Mouse (Mus musculus): ENCODE measurements around the gene Tmem179b. TPM values are rescaled to one million over a fixed set of nuclear protein-coding genes. Genes with fewer than 3 reads are reported as not detected.
A peak's percentile ranks its signal among the peaks of the same experiment; 100 is the strongest.

The Tmem179b gene
- polyA plus RNA-seq, 1 experiment from 2014 or later, result 38.9 TPM

DNA sequence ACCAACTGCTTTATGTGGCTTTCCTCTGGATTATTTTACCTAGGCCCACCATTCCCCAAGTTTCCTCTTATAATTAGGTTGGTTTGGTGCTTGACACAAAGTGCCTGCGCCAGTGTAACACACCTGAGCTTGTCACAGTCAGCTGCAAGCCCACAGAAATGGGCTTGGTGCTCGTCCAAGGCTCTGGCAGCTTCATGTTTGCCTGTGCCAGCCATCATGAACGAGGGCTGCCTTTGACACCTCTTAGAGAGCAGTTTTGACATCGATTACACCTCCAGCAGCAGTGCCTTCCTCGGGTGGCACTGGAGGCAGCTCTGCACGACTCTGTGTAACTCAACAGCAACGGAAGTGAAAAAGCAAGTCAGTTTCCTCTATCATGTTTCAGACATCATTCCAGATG is 15.9 kb upstream of the Tmem179b start:
- WGBS, result 85% methylated on average over 7 of the region's 7 CpGs
- no peak for DNase-seq (ENCODE audit: low spot score)
- Histone ChIP-seq H3K27me3 (ENCODE audit: control insufficient read depth, insufficient read depth, low read length) (no peaks in the 10 kb centered on the region), H3K9ac (ENCODE audit: low read length) (no peak overlapping the region), H3K4me3 (ENCODE audit: low read depth, low read length) (no peak overlapping the region), H3K36me3 (ENCODE audit: control insufficient read depth, insufficient read depth, low read length) (peaks cover 15% of the 10 kb centered on the region; the same call in 1 of the 2 replicates), H3K9me3 (ENCODE audit: control insufficient read depth, low read length) (no peaks in the 10 kb centered on the region), H3K4me2 (ENCODE audit: low read depth, low read length, severe bottlenecking) (no peak overlapping the region), H3K27ac (ENCODE audit: low read depth, low read length) (no peak overlapping the region), H3K4me1 (replicated peaks; ENCODE audit: control insufficient read depth, insufficient read depth, low read length) (no peaks in the 10 kb centered on the region)
- ATAC-seq (replicated peaks; ENCODE audit: low FRiP score), result no peak

DNA sequence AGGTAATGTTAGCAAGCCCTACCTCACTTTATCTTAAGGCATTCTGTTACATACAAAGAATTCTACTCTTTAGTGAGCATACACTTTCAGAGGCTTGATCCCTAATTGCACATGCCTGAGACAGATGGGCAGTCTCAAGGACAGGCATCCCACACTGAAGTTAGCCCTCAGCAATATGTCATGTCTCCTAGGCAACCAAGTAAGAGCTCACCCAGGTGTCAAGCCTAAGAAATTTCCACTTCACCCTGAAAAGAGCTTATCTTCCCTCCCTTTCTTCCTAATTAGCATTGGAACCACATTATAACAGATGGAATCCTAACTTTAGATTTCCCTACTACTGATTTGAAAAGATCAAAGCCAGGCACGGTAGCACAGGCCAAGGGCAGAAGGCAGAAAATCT is 14.9 kb upstream of the Tmem179b start:
- H3K36me3 ChIP-seq (ENCODE audit: control insufficient read depth, insufficient read depth, low read length), result peaks cover 13% of the 10 kb centered on the region; the same call in 1 of the 2 replicates
- no peak overlapping the region for H3K4me3 ChIP-seq (ENCODE audit: low read depth, low read length)
- DNase-seq (ENCODE audit: low spot score) (no peak), ATAC-seq (replicated peaks; ENCODE audit: low FRiP score) (no peak)
- no peaks in the 10 kb centered on the region for H3K27me3 ChIP-seq (ENCODE audit: control insufficient read depth, insufficient read depth, low read length)
- H3K9ac ChIP-seq (ENCODE audit: low read length), result no peak overlapping the region
- 65% methylated on average over 1 of the region's 1 CpGs for whole genome bisulfite sequencing
- H3K9me3 ChIP-seq (ENCODE audit: control insufficient read depth, low read length), result no peaks in the 10 kb centered on the region
- H3K4me1 ChIP-seq (replicated peaks; ENCODE audit: control insufficient read depth, insufficient read depth, low read length), result no peaks in the 10 kb centered on the region
- H3K4me2 ChIP-seq (ENCODE audit: low read depth, low read length, severe bottlenecking), result no peak overlapping the region
- H3K27ac ChIP-seq (ENCODE audit: low read depth, low read length), result no peak overlapping the region

DNA sequence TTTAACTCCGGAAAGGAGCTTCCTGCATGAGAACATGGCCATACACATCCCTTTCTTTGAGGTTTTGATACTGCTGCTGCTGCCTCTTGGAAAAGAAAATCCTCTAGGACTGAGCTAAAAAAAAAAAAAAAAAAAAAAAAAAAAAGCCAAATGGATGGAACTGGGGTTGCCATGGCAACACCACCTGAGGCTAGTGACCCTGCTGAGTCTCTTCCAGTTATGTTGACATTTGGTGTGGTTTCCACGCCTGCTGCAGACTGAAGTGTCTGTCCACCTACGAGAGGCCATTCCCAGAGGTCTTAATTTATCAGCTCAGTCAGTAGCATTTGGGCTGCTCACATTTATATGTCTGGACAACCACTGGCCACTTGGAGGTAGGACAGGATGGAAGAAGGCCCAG is 14.3 kb upstream of the Tmem179b start:
- no peak overlapping the region for H3K4me2 ChIP-seq (ENCODE audit: low read depth, low read length, severe bottlenecking)
- H3K4me1 ChIP-seq (replicated peaks; ENCODE audit: control insufficient read depth, insufficient read depth, low read length), result no peaks in the 10 kb centered on the region
- H3K36me3 ChIP-seq (ENCODE audit: control insufficient read depth, insufficient read depth, low read length), result peaks cover 8% of the 10 kb centered on the region; the same call in 1 of the 2 replicates
- ATAC-seq (replicated peaks; ENCODE audit: low FRiP score) (no peak), DNase-seq (ENCODE audit: low spot score) (no peak)
- no peaks in the 10 kb centered on the region for H3K27me3 ChIP-seq (ENCODE audit: control insufficient read depth, insufficient read depth, low read length)
- H3K9ac ChIP-seq (ENCODE audit: low read length), result no peak overlapping the region
- no peaks in the 10 kb centered on the region for H3K9me3 ChIP-seq (ENCODE audit: control insufficient read depth, low read length)
- 18% methylated on average over 3 of the region's 3 CpGs for WGBS
- H3K4me3 ChIP-seq (ENCODE audit: low read depth, low read length), result no peak overlapping the region
- no peak overlapping the region for H3K27ac ChIP-seq (ENCODE audit: low read depth, low read length)

DNA sequence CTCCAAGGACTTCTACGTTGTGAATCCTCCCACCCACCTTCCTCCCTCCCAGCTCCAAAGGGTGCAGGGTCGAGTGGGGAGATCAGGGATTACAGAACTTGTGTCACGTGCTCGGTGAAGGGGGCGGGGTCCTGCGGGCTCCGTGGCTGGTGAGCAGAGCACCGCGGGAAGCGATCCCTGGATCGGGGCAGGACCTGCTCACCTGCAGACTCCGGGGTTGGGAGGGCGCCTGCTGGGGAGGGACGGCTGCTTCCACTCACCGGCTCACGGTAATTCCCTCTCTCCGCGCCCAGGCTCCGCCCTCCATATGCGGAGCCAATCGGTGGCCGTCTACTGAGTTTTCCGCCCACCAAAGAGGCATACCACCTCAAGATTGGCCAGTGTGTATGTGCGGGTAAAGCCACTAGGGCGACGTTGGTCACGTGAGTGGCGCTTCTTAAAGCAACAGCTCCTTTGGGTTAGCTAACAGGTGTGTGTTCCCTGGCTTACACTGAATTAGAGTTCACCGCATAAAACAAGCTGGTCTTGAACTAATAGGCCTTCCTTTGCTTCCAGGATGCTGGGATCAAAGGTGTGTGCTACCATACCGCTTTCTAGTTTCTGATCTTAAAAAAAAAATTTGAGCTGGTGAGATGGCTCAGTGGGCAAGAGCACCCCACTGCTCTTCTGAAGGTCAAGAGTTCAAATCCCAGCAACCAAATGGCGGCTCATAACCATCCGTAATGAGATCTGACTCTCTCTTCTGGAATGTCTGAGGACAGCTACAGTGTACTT is 11.9 kb upstream of the Tmem179b start, which contains the start of gene Taf6l:
Gene Taf6l (minus strand): TSS at position 410 of the 774 bp plus-strand sequence.
- DNase-seq (ENCODE audit: low spot score), result peak; percentile 92
- ATAC-seq (replicated peaks; ENCODE audit: low FRiP score), result peak; percentile 100
- Histone ChIP-seq H3K4me3 (ENCODE audit: low read depth, low read length) (peak within 1 kb of the TSS; percentile 79), H3K27ac (ENCODE audit: low read depth, low read length) (peak within 1 kb of the TSS; percentile 50; the same call in 1 of the 2 replicates), H3K9ac (ENCODE audit: low read length) (peak within 1 kb of the TSS; percentile 68), H3K4me1 (replicated peaks; ENCODE audit: control insufficient read depth, insufficient read depth, low read length) (no peaks in the 10 kb centered on the region), H3K27me3 (ENCODE audit: control insufficient read depth, insufficient read depth, low read length) (no peaks in the 10 kb centered on the region), H3K4me2 (ENCODE audit: low read depth, low read length, severe bottlenecking) (peak within 1 kb of the TSS; percentile 72), H3K36me3 (ENCODE audit: control insufficient read depth, insufficient read depth, low read length) (peaks cover 5% of the 10 kb centered on the region; the same call in 1 of the 2 replicates), H3K9me3 (ENCODE audit: control insufficient read depth, low read length) (no peaks in the 10 kb centered on the region)
- WGBS, result under 1% methylated on average over 32 of the region's 32 CpGs

DNA sequence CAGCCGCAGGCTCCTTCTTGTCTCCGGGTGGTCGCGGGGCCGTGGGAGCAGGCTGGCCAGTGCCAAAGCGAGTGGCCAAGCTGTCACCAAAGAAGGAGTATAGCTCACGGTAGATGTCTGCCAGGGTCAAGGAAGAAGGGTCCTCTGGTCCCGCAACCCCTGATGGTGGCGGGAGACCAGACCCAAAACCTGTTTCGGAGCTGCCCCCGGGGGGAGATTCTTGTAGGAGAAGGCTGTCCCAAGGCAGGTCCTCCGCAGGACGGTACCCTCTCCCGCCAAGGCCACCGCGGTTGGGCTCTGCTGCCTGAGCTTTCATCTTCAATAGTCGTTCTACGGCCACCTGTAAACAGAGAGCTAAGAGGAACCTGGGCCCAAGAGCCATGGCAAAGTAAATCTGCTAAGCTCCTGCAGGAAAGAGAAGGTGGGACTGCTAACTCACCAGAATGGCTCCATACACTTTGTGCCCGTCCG is 719 bp upstream of the Tmem179b start:
- Histone ChIP-seq H3K4me2 (ENCODE audit: low read depth, low read length, severe bottlenecking) (peak overlapping the region; percentile 96), H3K9ac (ENCODE audit: low read length) (peak overlapping the region; percentile 82), H3K27ac (ENCODE audit: low read depth, low read length) (peak overlapping the region; percentile 93), H3K9me3 (ENCODE audit: control insufficient read depth, low read length) (no peaks in the 10 kb centered on the region), H3K4me1 (replicated peaks; ENCODE audit: control insufficient read depth, insufficient read depth, low read length) (peaks cover 6% of the 10 kb centered on the region; the same call in 1 of the 2 replicates), H3K4me3 (ENCODE audit: low read depth, low read length) (peak overlapping the region; percentile 68), H3K27me3 (ENCODE audit: control insufficient read depth, insufficient read depth, low read length) (no peaks in the 10 kb centered on the region), H3K36me3 (ENCODE audit: control insufficient read depth, insufficient read depth, low read length) (peaks cover 3% of the 10 kb centered on the region)
- ATAC-seq (replicated peaks; ENCODE audit: low FRiP score), result no peak
- peak; percentile 57 for DNase-seq (ENCODE audit: low spot score)
- 6% methylated on average over 20 of the region's 20 CpGs for WGBS

DNA sequence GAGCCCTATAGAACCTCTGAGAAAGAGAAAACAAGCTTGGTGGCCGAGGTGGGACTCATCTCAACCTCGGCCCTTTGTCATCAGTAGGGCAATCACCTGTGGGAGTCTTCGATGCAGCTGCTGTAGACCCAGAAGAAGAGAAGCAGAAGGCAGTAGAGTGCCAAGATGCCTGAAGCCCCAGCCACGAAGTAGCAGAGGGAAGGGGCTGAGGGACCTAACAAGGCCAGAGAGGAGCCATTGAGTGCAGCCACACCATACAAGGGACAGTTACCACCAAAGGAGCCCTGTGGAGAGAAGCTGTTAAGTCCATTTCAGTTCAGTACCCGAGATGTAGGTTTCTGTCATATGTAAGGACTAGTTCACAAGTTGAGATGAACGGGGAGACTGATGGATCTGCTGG is 858 bp downstream of the Tmem179b start:
- no peaks in the 10 kb centered on the region for H3K27me3 ChIP-seq (ENCODE audit: control insufficient read depth, insufficient read depth, low read length)
- H3K9me3 ChIP-seq (ENCODE audit: control insufficient read depth, low read length), result no peaks in the 10 kb centered on the region
- H3K4me1 ChIP-seq (replicated peaks; ENCODE audit: control insufficient read depth, insufficient read depth, low read length), result peaks cover 6% of the 10 kb centered on the region; the same call in 1 of the 2 replicates
- no peak for ATAC-seq (replicated peaks; ENCODE audit: low FRiP score)
- peak overlapping the region; percentile 96 for H3K4me2 ChIP-seq (ENCODE audit: low read depth, low read length, severe bottlenecking)
- peak overlapping the region; percentile 68 for H3K4me3 ChIP-seq (ENCODE audit: low read depth, low read length)
- DNase-seq (ENCODE audit: low spot score), result no peak
- WGBS, result 66% methylated on average over 6 of the region's 6 CpGs
- peak overlapping the region; percentile 82; the same call in 1 of the 2 replicates for H3K9ac ChIP-seq (ENCODE audit: low read length)
- H3K36me3 ChIP-seq (ENCODE audit: control insufficient read depth, insufficient read depth, low read length), result peaks cover 7% of the 10 kb centered on the region
- H3K27ac ChIP-seq (ENCODE audit: low read depth, low read length), result no peak overlapping the region

DNA sequence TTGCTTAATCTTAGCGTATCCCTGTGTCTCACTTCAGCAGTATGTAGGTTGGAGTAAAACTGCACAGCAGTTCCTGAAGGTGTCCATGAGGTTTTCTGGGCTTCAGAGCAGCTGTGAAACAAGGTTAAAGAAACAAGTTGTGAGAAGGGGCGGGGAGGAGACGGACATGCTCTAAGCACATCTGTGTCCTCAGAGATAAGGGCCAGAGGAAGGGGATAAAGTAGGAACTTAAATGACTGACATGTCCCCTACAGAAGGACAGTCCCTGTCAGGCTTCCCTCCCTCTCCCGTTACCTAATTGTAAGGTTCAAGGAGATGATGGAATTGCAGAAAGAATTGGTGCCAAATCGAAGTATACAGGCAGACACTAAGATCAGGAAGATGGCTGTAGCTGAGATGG is 1.3 kb downstream of the Tmem179b start:
- 84% methylated on average over 5 of the region's 5 CpGs for WGBS

DNA sequence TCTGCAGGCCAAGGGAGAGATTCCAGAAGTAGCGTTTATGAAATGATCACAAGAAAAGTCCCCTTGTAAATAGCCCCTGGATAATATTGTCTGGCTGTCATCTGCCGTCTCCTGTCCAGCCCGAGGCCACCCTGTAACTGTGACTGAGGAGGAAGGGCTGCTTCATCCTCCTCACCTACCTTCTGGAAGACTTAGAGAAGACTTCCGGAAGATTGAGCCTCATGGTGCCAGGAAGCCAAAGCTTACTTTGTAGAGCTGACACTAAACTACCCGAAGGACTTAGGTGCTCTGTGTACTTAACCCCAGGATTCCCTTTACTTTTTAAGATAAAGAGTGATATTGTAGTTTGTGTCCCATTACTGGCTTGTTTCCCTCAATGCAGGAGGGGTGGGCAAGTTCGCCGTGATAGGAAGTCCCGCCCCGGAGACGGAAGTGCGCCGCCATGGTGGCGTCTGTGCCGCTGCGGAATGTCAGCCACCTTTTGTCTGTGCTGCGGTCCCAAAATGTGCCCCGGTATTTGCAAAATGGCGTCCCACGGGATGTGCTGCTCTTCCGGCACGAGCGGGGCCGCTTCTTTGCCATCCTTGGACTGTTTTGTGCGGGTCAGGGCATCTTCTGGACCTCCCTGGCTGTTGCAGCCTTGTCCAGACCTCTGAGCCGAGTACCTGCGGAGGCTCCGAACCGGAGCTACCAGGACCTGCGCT is 3.5 kb downstream of the Tmem179b start, which contains the start of gene Tmem223:
Gene Tmem223 (plus strand): TSS at position 430 of the 704 bp plus-strand sequence.
- WGBS, result 20% methylated on average over 29 of the region's 29 CpGs
- peaks cover 26% of the 10 kb centered on the region for H3K36me3 ChIP-seq (ENCODE audit: control insufficient read depth, insufficient read depth, low read length)
- ATAC-seq (replicated peaks; ENCODE audit: low FRiP score), result peak; percentile 47; the same call in 1 of the 2 replicates

More for the DNA sequence above, 1.3 kb downstream of the Tmem179b start:
- Histone ChIP-seq H3K36me3 (ENCODE audit: control insufficient read depth, insufficient read depth, low read length) (peaks cover 10% of the 10 kb centered on the region), H3K9me3 (ENCODE audit: control insufficient read depth, low read length) (no peaks in the 10 kb centered on the region), H3K27me3 (ENCODE audit: control insufficient read depth, insufficient read depth, low read length) (no peaks in the 10 kb centered on the region), H3K27ac (ENCODE audit: low read depth, low read length) (no peak overlapping the region), H3K4me3 (ENCODE audit: low read depth, low read length) (no peak overlapping the region; the same call in 1 of the 2 replicates), H3K4me1 (replicated peaks; ENCODE audit: control insufficient read depth, insufficient read depth, low read length) (peaks cover 6% of the 10 kb centered on the region; the same call in 1 of the 2 replicates), H3K4me2 (ENCODE audit: low read depth, low read length, severe bottlenecking) (peak overlapping the region; percentile 96; the same call in 1 of the 2 replicates), H3K9ac (ENCODE audit: low read length) (no peak overlapping the region; the same call in 1 of the 2 replicates)
- ATAC-seq (replicated peaks; ENCODE audit: low FRiP score) (no peak), DNase-seq (ENCODE audit: low spot score) (no peak)

More for the DNA sequence above, 3.5 kb downstream of the Tmem179b start, which contains the start of gene Tmem223:
- Histone ChIP-seq H3K4me1 (replicated peaks; ENCODE audit: control insufficient read depth, insufficient read depth, low read length) (peaks cover 6% of the 10 kb centered on the region; the same call in 1 of the 2 replicates), H3K4me3 (ENCODE audit: low read depth, low read length) (peak within 1 kb of the TSS; percentile 67), H3K9me3 (ENCODE audit: control insufficient read depth, low read length) (no peaks in the 10 kb centered on the region), H3K27ac (ENCODE audit: low read depth, low read length) (peak within 1 kb of the TSS; percentile 58), H3K27me3 (ENCODE audit: control insufficient read depth, insufficient read depth, low read length) (no peaks in the 10 kb centered on the region), H3K4me2 (ENCODE audit: low read depth, low read length, severe bottlenecking) (peak within 1 kb of the TSS; percentile 80), H3K9ac (ENCODE audit: low read length) (peak within 1 kb of the TSS; percentile 91)
- peak; percentile 87 for DNase-seq (ENCODE audit: low spot score)
